Mouse (Mus musculus): ENCODE measurements around the gene Spns2. TPM values are rescaled to one million over a fixed set of nuclear protein-coding genes. Genes with fewer than 3 reads are reported as not detected.
A peak's percentile ranks its signal among the peaks of the same experiment; 100 is the strongest.
"Not testable (repeated sequence)": the region's sequence is repeated elsewhere in the genome, so short reads cannot be mapped to it uniquely, and the experiment has no call there.

Gene Spns2
- polyA plus RNA-seq, 1 experiment from 2014 or later = 9.5 TPM

- ATAC-seq (ENCODE audit: low read depth) (no peak), DNase-seq (ENCODE audit: low spot score) (no peak)
- Histone ChIP-seq H3K4me3 (ENCODE audit: low read depth, low read length) (no peak overlapping the region), H3K36me3 (ENCODE audit: control insufficient read depth, insufficient read depth, low read length) (peaks cover 94% of the 10 kb centered on the region), H3K9me3 (ENCODE audit: control insufficient read depth, low read length) (no peaks in the 10 kb centered on the region), H3K27me3 (replicated peaks; ENCODE audit: control insufficient read depth, insufficient read depth, low read length) (no peaks in the 10 kb centered on the region), H3K4me2 (ENCODE audit: low read depth, low read length) (no peak overlapping the region), H3K27ac (replicated peaks; ENCODE audit: low read depth, low read length) (no peak overlapping the region), H3K9ac (ENCODE audit: low read depth, low read length) (no peak overlapping the region), H3K4me1 (ENCODE audit: control insufficient read depth, insufficient read depth, low read length) (peaks cover 6% of the 10 kb centered on the region)
- 87% methylated on average over 6 of the region's 6 CpGs for WGBS
Observed at GRCm38 (mm10) chr11:72446311-72447105, 43.2 kb downstream of the Spns2 start.

- peak within 1 kb of the TSS; percentile 95 for H3K4me2 ChIP-seq (ENCODE audit: low read depth, low read length)
- peaks cover 6% of the 10 kb centered on the region for H3K4me1 ChIP-seq (ENCODE audit: control insufficient read depth, insufficient read depth, low read length)
- peak; percentile 98 for DNase-seq (ENCODE audit: low spot score)
- peak within 1 kb of the TSS; percentile 81 for H3K9ac ChIP-seq (ENCODE audit: low read depth, low read length)
- ATAC-seq (ENCODE audit: low read depth) = peak; percentile 96
- peak within 1 kb of the TSS; percentile 83 for H3K4me3 ChIP-seq (ENCODE audit: low read depth, low read length)
- peaks cover 40% of the 10 kb centered on the region for H3K36me3 ChIP-seq (ENCODE audit: control insufficient read depth, insufficient read depth, low read length)
- no peaks in the 10 kb centered on the region for H3K9me3 ChIP-seq (ENCODE audit: control insufficient read depth, low read length)
- under 1% methylated on average over 46 of the region's 46 CpGs for WGBS
- H3K27me3 ChIP-seq (replicated peaks; ENCODE audit: control insufficient read depth, insufficient read depth, low read length) = no peaks in the 10 kb centered on the region
- H3K27ac ChIP-seq (replicated peaks; ENCODE audit: low read depth, low read length) = peak within 1 kb of the TSS; percentile 93
Observed at GRCm38 (mm10) chr11:72440965-72441664, 48.6 kb downstream of the Spns2 start, which contains the start of gene Mybbp1a. Mybbp1a (plus strand) TSS chr11:72441355.

GRCm38 (mm10) chr11:72440597-72440964, 49.1 kb downstream of the Spns2 start:
- Histone ChIP-seq H3K9ac (ENCODE audit: low read depth, low read length) (peak overlapping the region; percentile 81), H3K36me3 (ENCODE audit: control insufficient read depth, insufficient read depth, low read length) (peaks cover 34% of the 10 kb centered on the region), H3K4me2 (ENCODE audit: low read depth, low read length) (peak overlapping the region; percentile 95), H3K4me3 (ENCODE audit: low read depth, low read length) (peak overlapping the region; percentile 83), H3K27ac (replicated peaks; ENCODE audit: low read depth, low read length) (peak overlapping the region; percentile 93)
- H3K9me3 ChIP-seq (ENCODE audit: control insufficient read depth, low read length); H3K27me3 ChIP-seq (replicated peaks; ENCODE audit: control insufficient read depth, insufficient read depth, low read length); DNase-seq (ENCODE audit: low spot score); ATAC-seq (ENCODE audit: low read depth); H3K4me1 ChIP-seq (ENCODE audit: control insufficient read depth, insufficient read depth, low read length): not testable (repeated sequence)
- WGBS = 43% methylated on average over 6 of the region's 6 CpGs

- no peak overlapping the region for H3K4me2 ChIP-seq (ENCODE audit: low read depth, low read length)
- H3K4me3 ChIP-seq (ENCODE audit: low read depth, low read length) = no peak overlapping the region
- H3K27ac ChIP-seq (replicated peaks; ENCODE audit: low read depth, low read length) = no peak overlapping the region
- no peaks in the 10 kb centered on the region for H3K9me3 ChIP-seq (ENCODE audit: control insufficient read depth, low read length)
- H3K4me1 ChIP-seq (ENCODE audit: control insufficient read depth, insufficient read depth, low read length) = peaks cover 6% of the 10 kb centered on the region
- H3K27me3 ChIP-seq (replicated peaks; ENCODE audit: control insufficient read depth, insufficient read depth, low read length) = no peaks in the 10 kb centered on the region
- ATAC-seq (ENCODE audit: low read depth) (no peak), DNase-seq (ENCODE audit: low spot score) (no peak)
- no peak overlapping the region for H3K9ac ChIP-seq (ENCODE audit: low read depth, low read length)
- 63% methylated on average over 4 of the region's 4 CpGs for WGBS
- peaks cover 13% of the 10 kb centered on the region for H3K36me3 ChIP-seq (ENCODE audit: control insufficient read depth, insufficient read depth, low read length)
Observed at GRCm38 (mm10) chr11:72438411-72438810, 51.3 kb downstream of the Spns2 start.

GRCm38 (mm10) chr11:72436756-72437650, 52.7 kb downstream of the Spns2 start:
- Histone ChIP-seq H3K9ac (ENCODE audit: low read depth, low read length) (no peak overlapping the region), H3K36me3 (ENCODE audit: control insufficient read depth, insufficient read depth, low read length) (no peaks in the 10 kb centered on the region), H3K27me3 (replicated peaks; ENCODE audit: control insufficient read depth, insufficient read depth, low read length) (no peaks in the 10 kb centered on the region), H3K27ac (replicated peaks; ENCODE audit: low read depth, low read length) (no peak overlapping the region), H3K4me3 (ENCODE audit: low read depth, low read length) (no peak overlapping the region), H3K4me1 (ENCODE audit: control insufficient read depth, insufficient read depth, low read length) (peaks cover 2% of the 10 kb centered on the region), H3K9me3 (ENCODE audit: control insufficient read depth, low read length) (no peaks in the 10 kb centered on the region), H3K4me2 (ENCODE audit: low read depth, low read length) (no peak overlapping the region)
- WGBS = 80% methylated on average over 15 of the region's 16 CpGs
- no peak for DNase-seq (ENCODE audit: low spot score)
- no peak for ATAC-seq (ENCODE audit: low read depth)

GRCm38 (mm10) chr11:72436271-72436670, 53.4 kb downstream of the Spns2 start:
- Histone ChIP-seq H3K4me1 (ENCODE audit: control insufficient read depth, insufficient read depth, low read length) (no peaks in the 10 kb centered on the region), H3K27me3 (replicated peaks; ENCODE audit: control insufficient read depth, insufficient read depth, low read length) (no peaks in the 10 kb centered on the region)

GRCm38 (mm10) chr11:72435694-72436045, 54.0 kb downstream of the Spns2 start:
- no peak overlapping the region for H3K9ac ChIP-seq (ENCODE audit: low read depth, low read length)
- no peak overlapping the region for H3K4me2 ChIP-seq (ENCODE audit: low read depth, low read length)
- H3K4me1 ChIP-seq (ENCODE audit: control insufficient read depth, insufficient read depth, low read length) = no peaks in the 10 kb centered on the region
- H3K27ac ChIP-seq (replicated peaks; ENCODE audit: low read depth, low read length) = no peak overlapping the region
- no peak overlapping the region for H3K4me3 ChIP-seq (ENCODE audit: low read depth, low read length)
- 44% methylated on average over 2 of the region's 2 CpGs for WGBS
- no peaks in the 10 kb centered on the region for H3K27me3 ChIP-seq (replicated peaks; ENCODE audit: control insufficient read depth, insufficient read depth, low read length)
- no peaks in the 10 kb centered on the region for H3K36me3 ChIP-seq (ENCODE audit: control insufficient read depth, insufficient read depth, low read length)
- ATAC-seq (ENCODE audit: low read depth) = no peak
- DNase-seq (ENCODE audit: low spot score) = no peak
- H3K9me3 ChIP-seq (ENCODE audit: control insufficient read depth, low read length) = no peaks in the 10 kb centered on the region

More at GRCm38 (mm10) chr11:72436271-72436670, 53.4 kb downstream of the Spns2 start:
- no peak for ATAC-seq (ENCODE audit: low read depth)
- WGBS = 60% methylated on average over 5 of the region's 5 CpGs
- H3K27ac ChIP-seq (replicated peaks; ENCODE audit: low read depth, low read length) = no peak overlapping the region
- no peaks in the 10 kb centered on the region for H3K36me3 ChIP-seq (ENCODE audit: control insufficient read depth, insufficient read depth, low read length)
- no peaks in the 10 kb centered on the region for H3K9me3 ChIP-seq (ENCODE audit: control insufficient read depth, low read length)
- DNase-seq (ENCODE audit: low spot score) = no peak
- no peak overlapping the region for H3K9ac ChIP-seq (ENCODE audit: low read depth, low read length)
- H3K4me3 ChIP-seq (ENCODE audit: low read depth, low read length) = no peak overlapping the region
- no peak overlapping the region for H3K4me2 ChIP-seq (ENCODE audit: low read depth, low read length)

GRCm38 (mm10) chr11:72434963-72435693, 54.6 kb downstream of the Spns2 start, which contains the start of gene Ggt6:
Ggt6 (plus strand) TSS chr11:72435526.
- Histone ChIP-seq H3K27me3 (replicated peaks; ENCODE audit: control insufficient read depth, insufficient read depth, low read length) (no peaks in the 10 kb centered on the region), H3K36me3 (ENCODE audit: control insufficient read depth, insufficient read depth, low read length) (no peaks in the 10 kb centered on the region), H3K4me1 (ENCODE audit: control insufficient read depth, insufficient read depth, low read length) (no peaks in the 10 kb centered on the region), H3K27ac (replicated peaks; ENCODE audit: low read depth, low read length) (no peak within 1 kb of the TSS), H3K9ac (ENCODE audit: low read depth, low read length) (no peak within 1 kb of the TSS), H3K9me3 (ENCODE audit: control insufficient read depth, low read length) (no peaks in the 10 kb centered on the region), H3K4me3 (ENCODE audit: low read depth, low read length) (no peak within 1 kb of the TSS), H3K4me2 (ENCODE audit: low read depth, low read length) (no peak within 1 kb of the TSS)
- DNase-seq (ENCODE audit: low spot score) = no peak
- 52% methylated on average over 11 of the region's 11 CpGs for WGBS
- ATAC-seq (ENCODE audit: low read depth) = peak; percentile 67
